9 mouse cellular contexts compared by ENCODE assay signal in genomic region chr13:79027877-79028760, GRCm38 (mm10).
DNase-seq lines count a peak whose midpoint lies in the region; ATAC-seq and TF ChIP-seq lines count a peak whose summit lies in the region.
"Had no signal": no experiment of that assay in that cellular context is flagged by ENCODE, and none has a peak within 500 bp of the region (broad histone marks: within the 10 kb centered on the region; RNA-seq: fewer than 3 reads in every experiment).

No protein-coding gene starts in this region.

- DNase-seq in lung, adult 2 months = no peak
- DNase-seq in lung, adult 18-20 months = no peak
- DNase-seq in Patski (ENCODE audit: low read depth, low spot score) = no peak
- DNase-seq in embryo, embryonic 10.5 days (ENCODE audit: low spot score) = peak; percentile 82
- peak; percentile 71 for DNase-seq in hindbrain, embryonic 11.5 days (ENCODE audit: low spot score)
- DNase-seq in limb, embryonic 10.5 days (ENCODE audit: low spot score) = peak; percentile 49
- no peak for DNase-seq in thymus, postnatal 10 days (ENCODE audit: low spot score in 2 of 2)

- TF ChIP-seq POLR2A in lung, adult 2 months (IDR thresholded peaks at IDR 0.05; ENCODE audit: borderline replicate concordance, extremely low read depth, low read depth, low read length) = no peak

- no peak overlapping the region for H3K4me3 ChIP-seq in lung, adult 2 months (replicated peaks; ENCODE audit: extremely low read depth, low read depth, low read length)
- no peak overlapping the region for H3K4me3 ChIP-seq in hindbrain, embryonic 11.5 days (ENCODE audit: low read depth, low read length)
- no peak overlapping the region for H3K4me3 ChIP-seq in limb, embryonic 10.5 days
- H3K4me3 ChIP-seq: embryonic facial prominence, embryonic 12.5 days had no signal

- 44% methylated on average over 4 of the region's 4 CpGs for WGBS in lung, adult 2 months
- 46% methylated on average over 4 of the region's 4 CpGs for WGBS in hindbrain, embryonic 11.5 days
- 49% methylated on average over 4 of the region's 4 CpGs for WGBS in limb, embryonic 10.5 days

- ATAC-seq in Patski = peak; percentile 39
- peak; percentile 76 for ATAC-seq in hindbrain, embryonic 11.5 days (ENCODE audit: low FRiP score)
- no peak for ATAC-seq in inflammation-experienced regulatory T-cells, adult 6 months

- no peaks in the 10 kb centered on the region for H3K36me3 ChIP-seq in hindbrain, embryonic 11.5 days (ENCODE audit: control insufficient read depth, insufficient read depth, low read length)
- H3K36me3 ChIP-seq in limb, embryonic 10.5 days = no peaks in the 10 kb centered on the region
- H3K36me3 ChIP-seq: embryonic facial prominence, embryonic 12.5 days had no signal

- H3K9ac ChIP-seq in hindbrain, embryonic 11.5 days (ENCODE audit: low read depth, low read length) = no peak overlapping the region
- H3K9ac ChIP-seq: embryonic facial prominence, embryonic 12.5 days had no signal

- POLR2A ChIA-PET in Patski (lab: Charles Lee) = no interaction called here

- CTCF ChIA-PET in Patski (lab: Charles Lee) = interaction anchor here (0.9 to 1.1 kb wide), 3 partner anchors 41 to 1046 kb away, joined by 3 to 4 read pairs (median 3); no protein-coding TSS in a partner anchor

- in situ Hi-C loops in Patski (cut with MboI; ENCODE audit: low pct_unique_long_range_greater_than_20kb) = no loop called here

- H3K9me3 ChIP-seq in hindbrain, embryonic 11.5 days (ENCODE audit: control insufficient read depth, low read length) = no peaks in the 10 kb centered on the region
- H3K9me3 ChIP-seq in limb, embryonic 10.5 days (replicated peaks) = no peaks in the 10 kb centered on the region
- H3K9me3 ChIP-seq: embryonic facial prominence, embryonic 12.5 days had no signal

- no peak overlapping the region for H3K27ac ChIP-seq in hindbrain, embryonic 11.5 days (ENCODE audit: low read depth, low read length)
- no peak overlapping the region for H3K27ac ChIP-seq in limb, embryonic 10.5 days
- H3K27ac ChIP-seq: embryonic facial prominence, embryonic 12.5 days had no signal

- H3K4me2 ChIP-seq in hindbrain, embryonic 11.5 days (replicated peaks; ENCODE audit: low read depth, low read length) = no peak overlapping the region
- H3K4me2 ChIP-seq: embryonic facial prominence, embryonic 12.5 days had no signal

- 0 out of 2 replicates have a peak, but pooled peaks have one; percentile 26 for TF ChIP-seq CTCF in lung, adult 2 months (IDR thresholded peaks at IDR 0.05; ENCODE audit: insufficient read depth, low read length)
- TF ChIP-seq CTCF in Patski (IDR thresholded peaks at IDR 0.05) = peak; percentile 53

- peaks cover 3% of the 10 kb centered on the region for H3K27me3 ChIP-seq in Patski
- no peaks in the 10 kb centered on the region for H3K27me3 ChIP-seq in hindbrain, embryonic 11.5 days (ENCODE audit: control insufficient read depth, insufficient read depth, low read length)
- no peaks in the 10 kb centered on the region for H3K27me3 ChIP-seq in limb, embryonic 10.5 days (ENCODE audit: low read depth, poor library complexity, severe bottlenecking)
- H3K27me3 ChIP-seq: embryonic facial prominence, embryonic 12.5 days had no signal

- H3K4me1 ChIP-seq in lung, adult 2 months (ENCODE audit: control insufficient read depth, insufficient read depth, low read length) = no peaks in the 10 kb centered on the region
- no peaks in the 10 kb centered on the region for H3K4me1 ChIP-seq in hindbrain, embryonic 11.5 days (replicated peaks; ENCODE audit: control insufficient read depth, insufficient read depth, low read length)
- peaks cover 20% of the 10 kb centered on the region for H3K4me1 ChIP-seq in limb, embryonic 10.5 days

Comparison
In these comparisons a context has a peak if more than half of its experiments do, and no peak if none do; other contexts are left out.
1. DNase-seq: peak in embryo, embryonic 10.5 days (single experiment), hindbrain, embryonic 11.5 days (single experiment) and limb, embryonic 10.5 days (single experiment); none in lung, adult 2 months (single experiment), lung, adult 18-20 months (0 of 2), Patski (single experiment) and thymus, postnatal 10 days (0 of 2).